Mouse (Mus musculus): ENCODE data around the gene Spryd3.
A peak's percentile ranks its signal among the peaks of the same experiment; 100 is the strongest.
"Not testable (repeated sequence)": the region's sequence is repeated elsewhere in the genome, so short reads cannot be mapped to it uniquely, and the experiment has no call there.

Spryd3 gene

GRCm38 (mm10) chr15:102136129-102136758 is at the start of gene Spryd3:
TSS of gene Spryd3 (minus strand) at chr15:102136234.
- peak; percentile 100 for DNase-seq

- no peak for DNase-seq
Measured at GRCm38 (mm10) chr15:102183076-102183475, 47.0 kb upstream of the Spryd3 start.

GRCm38 (mm10) chr15:102179924-102180323 is 43.9 kb upstream of the Spryd3 start:
- DNase-seq, result peak; percentile 84

GRCm38 (mm10) chr15:102179106-102179505 is 43.1 kb upstream of the Spryd3 start:
- no peak for DNase-seq

GRCm38 (mm10) chr15:102178279-102178678 is 42.2 kb upstream of the Spryd3 start:
- DNase-seq, result peak; percentile 96

- peak; percentile 88 for DNase-seq
Measured at GRCm38 (mm10) chr15:102177417-102177816, 41.4 kb upstream of the Spryd3 start.

GRCm38 (mm10) chr15:102176571-102177316 is 40.7 kb upstream of the Spryd3 start:
- peak; percentile 87 for DNase-seq

- no peak for DNase-seq
Measured at GRCm38 (mm10) chr15:102175736-102176319, 39.8 kb upstream of the Spryd3 start.

GRCm38 (mm10) chr15:102173581-102173980 is 37.5 kb upstream of the Spryd3 start:
- DNase-seq, result no peak

GRCm38 (mm10) chr15:102169064-102169463 is 33.0 kb upstream of the Spryd3 start:
- DNase-seq, result no peak

GRCm38 (mm10) chr15:102167620-102168021 is 31.6 kb upstream of the Spryd3 start:
- no peak for DNase-seq

GRCm38 (mm10) chr15:102165468-102166100 is 29.6 kb upstream of the Spryd3 start:
- DNase-seq, result no peak

- no peak for DNase-seq
Measured at GRCm38 (mm10) chr15:102163900-102164693, 28.1 kb upstream of the Spryd3 start.

- DNase-seq, result peak; percentile 88
Measured at GRCm38 (mm10) chr15:102160415-102161060, 24.5 kb upstream of the Spryd3 start.

GRCm38 (mm10) chr15:102156836-102157235 is 20.8 kb upstream of the Spryd3 start:
- peak; percentile 88 for DNase-seq

GRCm38 (mm10) chr15:102155006-102155405 is 19.0 kb upstream of the Spryd3 start:
- DNase-seq, result not testable (repeated sequence)

- DNase-seq, result peak; percentile 81
Measured at GRCm38 (mm10) chr15:102152646-102153045, 16.6 kb upstream of the Spryd3 start.

GRCm38 (mm10) chr15:102150301-102151135 is 14.5 kb upstream of the Spryd3 start, which contains the start of gene Soat2:
TSS of gene Soat2 (plus strand) at chr15:102150526.
- peak; percentile 97 for DNase-seq

GRCm38 (mm10) chr15:102149561-102149960 is 13.5 kb upstream of the Spryd3 start:
- no peak for DNase-seq

- DNase-seq, result no peak
Measured at GRCm38 (mm10) chr15:102147674-102148402, 11.8 kb upstream of the Spryd3 start.

Measured in heart, adult 11 months (tissue).